Mouse (Mus musculus): ENCODE results near the gene Uso1.
A peak's percentile ranks its signal among the peaks of the same experiment; 100 is the strongest.

The Uso1 gene

DNA sequence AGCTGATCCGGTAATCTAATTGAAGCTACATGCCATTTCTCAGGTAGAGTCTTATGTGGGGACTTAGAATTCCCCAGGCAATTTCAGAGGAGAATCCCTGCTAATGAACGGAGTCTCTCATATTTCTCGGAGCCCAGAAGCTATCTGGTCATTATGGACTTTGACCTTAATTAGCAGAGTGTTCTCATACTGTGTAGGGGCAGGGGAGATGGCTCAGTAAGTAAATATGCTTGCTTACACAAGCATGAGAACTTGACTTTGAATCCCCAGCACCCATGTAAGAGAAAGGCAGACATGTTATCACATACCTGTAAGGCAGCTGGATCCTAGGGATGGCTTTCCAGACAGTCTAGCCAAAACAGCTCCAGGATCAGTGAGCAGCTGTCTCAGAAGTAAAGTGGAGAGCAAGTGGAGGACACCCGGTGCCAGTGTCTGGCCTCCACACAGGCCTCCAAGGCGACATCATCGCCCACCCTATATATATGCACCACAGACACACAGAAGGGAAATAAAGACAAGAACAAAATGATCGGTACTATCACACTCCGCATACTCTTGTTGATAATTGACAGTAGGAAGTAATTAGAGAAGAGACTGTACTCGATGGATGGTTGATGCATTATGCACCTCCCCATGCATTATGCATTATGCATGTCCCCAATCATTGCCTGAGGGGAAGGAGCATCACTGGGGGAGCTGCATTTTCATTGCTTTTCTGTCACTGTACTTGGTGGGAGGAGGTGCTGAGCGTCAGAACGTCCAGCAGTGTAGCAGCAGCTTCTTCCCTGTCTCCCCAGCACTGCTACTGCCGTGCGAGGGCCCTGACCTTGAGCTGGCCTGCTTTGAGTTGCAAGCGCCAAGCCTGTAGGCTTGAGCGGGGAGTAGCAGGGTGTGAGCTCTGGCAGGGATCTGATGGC lies 59.4 kb downstream of the Uso1 start:
- DNase-seq: no peak

DNA sequence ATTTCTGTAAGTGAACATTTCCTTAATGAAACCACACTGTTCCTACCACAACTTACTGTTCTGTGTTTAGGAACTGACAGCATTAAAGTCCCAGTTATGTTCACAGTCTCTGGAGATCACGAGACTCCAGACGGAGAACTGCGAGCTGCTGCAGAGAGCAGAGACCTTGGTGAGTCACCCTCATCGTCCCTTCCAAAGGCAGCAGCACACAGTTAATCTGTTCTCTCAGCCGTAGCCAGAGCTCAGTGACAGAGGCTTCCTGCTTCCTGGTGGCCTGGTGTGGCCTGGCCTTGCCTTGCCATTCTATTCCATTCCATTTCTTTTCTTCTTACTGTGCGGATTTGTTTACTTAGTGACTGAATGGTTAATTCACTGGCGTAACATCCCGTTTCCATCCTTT lies 60.5 kb downstream of the Uso1 start:
- DNase-seq: no peak

DNA sequence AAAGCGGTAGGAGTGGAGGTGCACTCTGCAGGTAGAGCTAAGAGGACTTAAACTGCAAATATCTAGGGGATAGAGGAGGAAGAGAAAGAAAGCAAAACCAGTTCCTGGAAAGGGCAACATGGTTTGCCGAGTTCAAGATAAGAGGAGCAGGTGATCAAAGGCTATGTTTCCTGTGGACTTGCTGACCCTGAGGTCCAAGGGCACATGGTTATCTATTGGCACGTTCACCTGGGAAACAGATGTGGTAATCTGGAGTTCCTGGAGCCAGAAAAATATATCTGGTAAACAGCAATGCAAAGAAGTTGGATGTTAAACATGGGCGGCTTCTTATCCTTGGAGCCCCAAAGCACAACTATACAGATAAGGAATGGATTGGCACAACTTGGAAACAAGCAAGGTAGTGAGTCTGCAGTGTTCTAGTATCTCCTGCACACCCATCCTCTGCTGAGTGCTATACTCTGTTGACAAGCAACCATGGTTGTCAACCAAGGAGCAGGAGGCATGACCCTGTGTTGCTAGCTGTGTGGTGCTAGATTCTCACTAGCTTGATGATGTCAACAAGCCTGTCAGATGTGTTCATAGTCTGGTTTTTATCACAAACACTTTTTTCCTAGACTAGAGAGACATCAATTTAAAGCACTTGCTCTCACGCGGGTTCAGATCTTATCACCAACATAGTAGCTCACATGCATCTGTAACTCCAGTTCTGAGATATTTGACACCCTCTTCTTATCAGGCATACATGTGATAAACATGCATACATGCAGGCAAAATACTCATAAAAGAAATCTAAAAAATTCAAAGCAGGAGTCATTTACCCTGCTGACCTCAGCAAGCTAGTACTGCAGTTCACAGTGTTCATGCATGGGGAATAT lies 66.7 kb downstream of the Uso1 start:
- DNase-seq: no peak

DNA sequence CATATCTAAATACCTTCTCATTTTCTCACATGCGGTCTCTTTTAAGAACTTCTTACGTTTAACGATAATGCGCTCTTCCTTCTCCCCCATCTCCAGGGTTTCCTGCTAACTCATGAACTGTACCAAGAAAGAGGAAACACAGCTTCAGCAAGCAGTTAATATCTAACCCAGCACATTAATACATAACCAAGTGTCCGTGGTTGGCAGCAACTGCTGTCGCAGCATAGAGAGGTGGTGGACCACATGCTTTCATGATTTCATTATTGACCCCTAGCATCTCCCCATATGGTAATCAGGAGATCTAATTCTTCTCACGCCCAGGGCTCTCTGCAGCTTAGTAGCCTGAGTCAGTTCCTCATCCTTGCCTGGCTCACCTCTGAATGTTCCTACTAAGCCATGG lies 67.4 kb downstream of the Uso1 start:
- DNase-seq: no peak

DNA sequence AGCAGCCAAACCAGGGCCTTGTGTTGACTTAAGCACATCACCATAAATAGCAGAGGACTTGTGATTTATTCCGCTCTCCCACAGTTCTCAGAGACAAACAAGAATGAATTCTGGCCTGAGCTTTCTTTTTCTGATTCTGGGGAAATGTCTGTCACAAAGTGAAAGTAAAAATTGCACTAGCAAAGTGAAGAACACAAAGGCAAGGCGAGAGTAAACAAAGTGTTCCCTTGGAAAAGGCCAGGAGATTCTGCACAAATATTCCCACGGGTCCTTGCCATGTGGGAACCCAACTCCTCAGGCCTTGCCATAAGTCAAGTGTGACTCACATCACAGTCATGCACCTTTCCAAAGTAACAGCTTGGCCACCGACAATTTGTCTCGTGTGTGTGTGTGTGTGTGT lies 68.0 kb downstream of the Uso1 start:
- DNase-seq: no peak

DNA sequence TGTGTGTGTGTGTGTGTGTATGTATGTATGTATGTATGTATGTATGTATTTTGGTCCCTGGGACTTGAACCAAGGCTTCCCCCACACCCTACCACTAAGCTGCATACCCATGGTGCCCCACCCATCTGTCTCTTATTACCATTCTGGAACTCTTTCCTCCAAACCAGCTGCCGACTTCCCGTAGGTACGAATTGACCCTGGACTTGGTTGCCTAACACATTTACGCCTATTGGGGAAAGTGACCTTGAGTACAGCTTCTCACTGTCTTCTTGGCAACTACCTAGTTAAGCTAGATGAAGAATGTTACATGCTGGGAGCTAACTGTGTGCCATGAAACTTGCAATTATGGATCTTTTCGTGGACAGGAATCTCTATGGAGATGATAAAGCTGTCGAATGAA lies 68.4 kb downstream of the Uso1 start:
- DNase-seq: no peak

DNA sequence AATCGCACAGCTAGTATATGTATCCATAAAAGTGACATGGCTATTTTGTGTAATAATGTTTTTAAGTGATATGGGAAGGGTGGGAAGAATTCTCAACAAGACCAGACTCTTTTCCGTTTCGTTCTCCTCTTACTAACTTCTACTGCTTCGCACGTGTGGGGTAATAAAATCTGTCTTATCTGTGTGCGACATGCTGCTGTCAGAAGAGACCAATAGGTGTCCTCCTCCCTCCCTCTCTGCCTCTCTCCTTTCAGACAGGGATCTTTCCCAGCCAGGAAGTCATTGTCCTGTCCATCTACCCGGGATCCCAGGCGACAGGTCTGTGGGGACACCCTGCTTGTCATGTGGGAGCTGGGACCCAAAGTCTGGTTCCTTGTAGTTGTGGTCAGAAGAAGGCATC lies 72.5 kb downstream of the Uso1 start:
- no peak for DNase-seq

DNA sequence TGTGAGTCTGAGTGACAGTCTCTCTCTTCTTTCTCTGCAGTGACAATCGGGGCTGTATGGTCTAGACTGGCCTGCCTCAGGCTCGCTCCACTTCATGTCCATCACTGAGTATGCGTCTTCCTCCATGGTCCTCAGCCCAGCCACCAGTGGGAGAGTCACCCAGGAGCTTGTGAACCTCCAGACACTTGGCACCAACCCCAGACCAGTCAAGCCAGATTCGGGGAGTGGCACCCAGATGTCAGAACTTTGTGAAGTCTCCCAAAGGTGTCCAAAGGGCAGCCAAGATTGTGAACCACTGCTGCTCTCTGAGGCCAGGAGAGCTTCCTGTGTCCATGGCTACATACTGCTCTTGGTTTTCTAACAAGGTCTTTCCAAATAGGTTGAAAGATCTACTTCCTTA lies 74.5 kb downstream of the Uso1 start:
- DNase-seq: no peak

DNA sequence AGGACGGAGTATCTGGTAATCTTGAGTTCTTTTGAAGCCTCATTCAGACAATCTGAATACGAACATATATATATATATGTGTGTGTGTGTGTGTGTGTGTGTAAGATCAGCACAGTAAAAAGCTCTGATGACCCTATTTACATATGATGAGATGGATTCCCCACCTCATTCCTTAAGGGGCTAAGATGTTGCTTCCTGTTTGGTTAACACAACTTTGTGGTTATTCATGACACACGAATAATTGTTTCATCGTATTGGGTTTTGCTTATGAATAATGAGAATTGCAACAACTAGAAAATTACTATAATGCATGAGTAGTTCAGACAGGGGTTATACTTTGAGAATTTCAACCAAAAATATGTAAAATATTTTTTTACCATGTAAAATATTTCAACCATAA lies 77.6 kb downstream of the Uso1 start, which contains the start of gene U90926:
Gene U90926, minus strand, starts transcription at position 101 of the 400 bp plus-strand sequence.
- no peak for DNase-seq

DNA sequence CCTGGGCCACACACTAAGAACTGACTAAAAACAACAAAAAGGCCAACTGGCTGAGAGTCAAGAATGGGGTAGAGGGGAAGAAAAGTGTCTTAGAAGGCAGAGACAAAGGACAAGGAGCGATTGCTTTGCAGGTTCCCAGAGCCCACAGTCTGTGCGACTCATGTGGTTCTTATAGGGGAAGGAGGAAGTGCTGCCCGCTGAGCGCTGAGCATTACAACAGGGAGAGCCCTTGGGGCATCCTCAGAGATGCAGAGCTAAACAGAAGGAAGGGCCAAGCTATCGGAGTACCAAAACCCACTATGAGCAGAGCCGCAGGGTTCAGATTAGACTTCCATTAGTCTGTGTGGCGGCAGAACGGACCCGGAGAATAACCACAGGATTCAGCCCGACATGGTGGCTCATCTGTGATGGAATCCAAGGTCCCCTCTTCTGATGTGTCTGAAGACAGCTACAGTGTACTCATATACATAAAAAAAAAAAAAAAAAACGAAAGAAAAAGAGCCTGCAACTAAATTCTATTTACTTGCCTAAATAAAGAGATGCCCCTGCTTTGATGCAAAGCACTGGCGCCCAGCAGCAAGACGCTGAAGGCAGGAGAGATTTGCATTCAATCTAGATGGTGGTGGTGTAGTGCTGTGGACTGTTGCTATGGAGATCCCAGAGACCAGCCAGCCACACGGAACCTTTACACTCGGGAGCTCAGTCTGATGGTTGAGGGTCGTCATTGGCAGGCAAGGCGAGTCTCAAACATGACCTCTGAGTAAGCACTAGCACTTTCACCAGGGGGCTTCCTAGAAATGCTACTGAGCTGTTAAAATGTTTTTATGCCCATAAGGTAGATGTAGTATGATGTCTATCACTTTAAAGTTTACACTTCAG lies 81.4 kb downstream of the Uso1 start:
- DNase-seq: no peak

DNA sequence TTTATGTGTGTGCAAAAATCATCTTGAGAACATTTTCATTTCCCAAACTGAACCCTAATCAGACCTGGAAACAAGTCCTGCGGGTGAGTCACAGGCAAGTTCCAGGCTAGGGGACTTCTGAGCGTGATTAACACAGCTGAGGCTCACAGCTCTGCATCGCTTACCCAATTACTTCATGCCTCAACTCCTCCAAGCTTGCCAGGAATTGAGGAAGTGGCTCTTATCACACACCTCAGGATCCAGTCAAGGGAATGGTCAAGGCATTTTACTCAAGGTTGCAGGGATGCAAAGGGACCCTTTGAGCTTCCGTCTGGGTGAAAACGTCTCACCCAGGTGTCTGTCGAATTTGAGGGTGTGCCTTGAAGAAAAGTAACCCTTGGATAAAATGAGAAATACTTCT lies 82.1 kb downstream of the Uso1 start:
- DNase-seq: no peak

DNA sequence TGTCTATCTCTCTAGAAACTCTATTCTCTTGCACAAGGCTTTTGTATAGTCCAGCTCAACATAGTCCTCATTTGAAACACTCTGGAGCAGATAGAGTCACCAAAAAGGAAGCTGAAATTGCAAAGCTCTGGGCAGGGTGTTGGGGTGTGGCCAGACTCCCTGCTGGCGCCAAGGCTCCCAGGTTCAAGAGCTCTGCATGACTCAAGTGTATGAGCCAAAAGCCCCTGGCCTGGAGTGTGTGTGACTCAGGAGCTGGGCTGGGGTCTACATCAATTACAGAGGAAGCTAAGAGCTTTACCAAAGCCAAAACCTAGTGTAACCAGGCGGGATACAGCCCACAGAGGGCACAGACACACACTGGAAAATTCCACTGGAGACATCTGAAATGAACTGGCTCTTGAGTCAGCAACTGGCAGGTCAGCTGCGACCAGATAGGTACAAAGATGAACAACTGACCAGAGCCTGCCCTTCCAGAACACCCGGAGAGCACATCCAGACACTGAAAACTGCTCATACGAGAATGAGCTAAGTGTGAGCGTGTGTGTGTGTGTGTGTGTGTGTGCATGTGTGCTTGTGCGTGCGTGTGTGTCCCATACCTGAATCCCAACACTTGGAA lies 82.7 kb downstream of the Uso1 start:
- no peak for DNase-seq

DNA sequence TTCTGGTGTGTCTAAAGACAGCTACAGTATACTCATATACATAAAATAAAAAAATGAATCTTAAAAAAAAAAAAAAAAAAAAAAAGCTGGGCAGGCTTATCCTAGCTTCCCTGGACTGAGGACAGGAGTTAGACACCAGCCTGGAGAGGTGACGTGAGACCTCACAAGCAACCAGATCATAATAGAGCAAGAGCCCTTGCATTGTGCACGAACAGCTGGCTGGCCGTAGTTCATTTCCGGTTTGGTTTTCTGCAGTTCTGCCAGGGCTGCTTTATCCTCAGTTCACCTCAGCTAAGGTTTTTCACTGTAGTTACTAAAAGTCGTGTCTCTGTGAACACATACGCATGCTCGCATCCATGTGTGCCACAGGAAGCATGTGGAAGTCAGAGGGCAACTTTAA lies 90.0 kb downstream of the Uso1 start:
- no peak for DNase-seq

DNA sequence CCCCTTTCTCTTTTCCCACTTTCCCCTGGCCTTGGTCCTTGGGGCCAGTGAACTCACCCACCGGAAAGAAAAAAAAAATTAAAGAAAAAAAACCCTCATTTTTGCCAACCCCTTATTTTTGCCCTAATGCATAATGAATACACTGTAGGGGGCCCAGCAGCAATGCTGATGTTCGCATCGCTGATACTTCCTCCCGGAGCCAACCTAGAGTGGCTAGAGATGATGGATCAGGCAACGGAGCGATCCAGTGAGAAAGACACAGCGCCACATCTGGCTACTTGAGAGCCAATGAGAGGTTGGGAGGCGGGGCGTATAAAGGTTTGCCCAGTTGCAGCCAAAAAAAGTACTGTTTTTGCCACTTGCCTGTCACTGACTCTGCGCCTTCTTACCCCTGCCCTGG lies 91.0 kb downstream of the Uso1 start:
- no peak for DNase-seq

DNA sequence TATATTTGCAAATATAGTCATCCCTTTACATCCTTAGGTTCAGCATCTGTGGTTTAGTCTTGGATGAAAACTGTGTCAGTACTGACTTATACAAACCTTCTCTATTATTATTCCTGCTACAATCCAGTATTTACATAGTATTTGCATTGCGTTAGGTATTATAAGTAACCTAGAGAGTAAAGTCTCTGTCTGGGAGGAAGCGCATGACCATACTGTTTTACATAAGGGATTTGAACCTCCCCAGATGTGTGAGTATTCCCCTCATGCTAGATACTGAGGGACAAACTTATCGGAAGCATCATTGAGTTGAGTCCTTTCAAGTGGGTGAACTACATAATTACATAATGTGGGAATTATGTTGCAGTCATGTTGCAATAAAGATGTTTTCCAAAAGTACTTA lies 91.8 kb downstream of the Uso1 start:
- no peak for DNase-seq

DNA sequence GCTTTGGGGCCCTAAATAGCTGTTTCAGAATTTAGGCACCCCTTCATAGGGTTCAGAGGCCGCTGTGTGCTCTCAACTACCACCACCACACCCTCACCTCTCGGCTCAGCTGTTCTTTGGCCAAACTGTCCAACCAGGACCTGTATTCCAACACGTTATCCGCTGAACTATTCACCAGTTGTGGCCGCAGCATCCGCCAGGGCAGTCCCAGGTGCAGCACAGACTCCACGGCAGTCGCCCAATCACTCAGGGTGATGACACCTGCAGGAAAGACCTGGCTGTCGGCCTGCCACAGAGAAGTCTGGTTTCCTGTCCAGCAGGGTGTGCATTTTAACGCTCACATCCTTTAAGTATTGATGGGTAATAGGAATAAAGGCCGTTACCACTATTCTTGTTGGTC lies 92.6 kb downstream of the Uso1 start:
- DNase-seq: peak in 1 of 2 experiments; percentile 16

DNA sequence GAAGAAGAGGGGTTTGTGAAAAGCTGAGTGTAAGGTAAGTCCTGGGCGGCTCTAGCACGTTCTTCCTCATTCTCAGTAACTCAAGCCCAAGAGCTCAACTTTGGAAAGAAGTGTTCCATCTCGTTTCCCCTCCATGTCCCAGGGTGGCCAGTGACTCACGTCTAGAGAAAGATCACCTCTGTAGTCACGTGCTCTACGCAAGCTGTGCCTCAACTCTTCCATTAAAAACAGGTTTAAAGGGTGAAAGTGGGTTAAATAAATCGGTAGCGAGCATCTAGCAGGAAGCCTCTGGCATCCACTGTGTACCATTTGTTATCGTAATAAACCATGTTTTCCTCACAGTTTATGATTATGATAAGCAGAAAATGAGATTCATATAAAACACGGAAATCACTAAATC lies 94.1 kb downstream of the Uso1 start:
- DNase-seq: no peak

DNA sequence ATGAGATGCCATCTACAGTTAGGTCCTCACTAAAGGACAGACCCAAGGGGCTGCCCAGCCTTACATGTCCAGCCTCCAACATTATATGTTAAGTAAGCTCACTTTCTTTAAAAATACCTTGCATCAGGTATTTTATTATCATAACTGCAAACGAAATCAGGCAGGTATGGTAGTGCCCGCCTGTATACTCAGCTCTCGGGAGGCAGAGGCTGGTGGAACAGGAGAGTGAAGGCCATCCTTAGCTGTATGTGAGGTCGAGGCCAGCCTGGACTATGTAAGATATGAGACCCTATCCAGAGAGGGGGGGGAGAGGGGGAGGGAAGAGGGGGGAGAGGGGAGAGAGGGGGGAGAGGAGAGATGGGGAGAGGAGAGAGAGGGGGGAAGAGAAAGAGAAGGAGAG lies 95.6 kb downstream of the Uso1 start:
- no peak for DNase-seq

DNA sequence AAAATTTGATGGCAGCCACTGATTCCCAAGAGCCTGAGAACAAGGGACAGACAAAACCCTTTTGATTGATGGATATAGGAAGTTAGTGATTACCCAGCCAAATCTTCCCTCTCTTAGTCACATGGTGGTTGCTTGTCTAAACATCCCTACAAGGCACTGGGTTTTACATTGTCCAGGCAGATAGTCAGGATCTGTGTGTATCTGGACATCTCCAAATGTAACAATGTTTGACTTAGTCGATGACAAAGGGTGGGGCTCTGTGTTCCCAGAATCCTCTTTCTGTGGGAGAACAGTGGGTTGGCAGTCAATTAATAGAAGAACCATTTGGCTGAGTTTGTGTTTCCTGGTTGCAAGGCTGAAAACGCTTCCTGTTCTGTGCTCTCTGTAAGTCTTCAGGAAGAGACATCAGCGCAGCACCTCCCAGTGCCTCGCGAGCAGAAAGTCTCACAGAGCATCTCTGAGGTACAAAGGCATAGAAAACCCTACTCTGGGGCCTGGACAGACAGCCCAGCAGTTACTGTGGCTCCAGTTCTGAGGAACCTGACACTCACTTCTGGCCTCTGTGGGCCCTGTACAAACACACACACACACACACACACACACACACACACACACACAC lies 97.3 kb downstream of the Uso1 start:
- peak in 1 of 2 experiments; percentile 22 for DNase-seq

DNA sequence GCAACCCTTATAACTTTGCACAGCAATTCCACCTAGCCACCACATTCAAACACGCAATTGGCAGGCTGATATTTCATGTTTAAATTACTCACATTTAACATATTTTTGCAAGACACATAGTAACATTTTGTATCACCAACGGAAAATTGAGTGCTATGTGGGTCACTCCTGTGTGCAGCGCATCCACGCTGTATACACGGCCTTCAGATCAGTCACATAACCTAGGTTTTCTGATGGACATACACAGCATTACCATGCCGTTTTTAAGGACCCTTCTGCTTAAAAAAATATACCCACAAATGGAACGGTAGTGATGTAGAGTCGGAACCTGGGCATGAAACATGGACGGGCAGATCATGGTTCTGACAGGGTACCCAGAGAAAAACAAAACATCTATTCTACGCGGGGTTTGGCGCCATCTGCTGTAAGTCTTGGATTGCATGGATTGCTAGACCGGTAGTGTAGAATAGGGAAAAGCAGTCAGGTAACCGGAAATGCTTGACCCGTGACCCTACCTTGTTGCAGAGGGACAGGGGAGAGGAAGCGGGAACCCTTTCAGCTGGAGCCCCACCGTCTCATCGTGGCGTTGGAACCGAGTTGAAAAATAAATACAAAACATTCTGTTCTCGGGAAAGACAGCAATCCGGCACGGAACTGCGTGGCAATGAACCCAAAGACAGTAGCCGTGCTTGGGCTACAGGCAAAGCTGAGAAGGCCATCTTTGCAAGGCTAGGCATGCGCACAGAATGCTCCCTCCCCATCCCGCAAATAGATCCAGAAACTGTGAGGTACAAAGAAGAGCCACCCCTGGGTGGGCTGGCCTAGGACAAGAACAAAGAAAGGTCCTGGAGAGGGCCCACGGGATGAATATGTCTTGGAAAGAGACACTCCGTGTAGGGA lies 101.8 kb downstream of the Uso1 start:
- peak; percentile 55 to 62 for DNase-seq

DNA sequence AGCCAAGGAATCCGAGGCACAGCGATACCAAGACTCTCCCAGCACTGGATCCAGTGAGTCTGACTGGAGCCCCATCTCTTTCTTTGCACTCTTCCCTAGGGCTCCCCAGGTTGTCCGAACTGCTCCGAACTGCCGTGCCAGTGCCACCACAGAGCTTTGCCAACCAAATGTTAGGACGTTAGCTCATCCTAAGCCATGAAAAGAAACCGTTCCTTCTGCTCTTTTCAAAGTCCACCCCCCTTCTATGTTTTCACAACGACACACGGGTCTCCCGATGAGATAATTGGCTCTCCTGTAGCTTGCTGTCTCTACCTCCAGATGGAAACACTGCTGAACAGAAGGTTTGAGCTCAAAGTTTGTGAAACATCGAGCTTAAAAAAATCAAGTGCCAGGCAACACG lies 103.0 kb downstream of the Uso1 start:
- DNase-seq: no peak
